Mouse (Mus musculus) embryonic fibroblast, embryonic 13.5 days (primary cell): ENCODE measurements around the gene Mad2l1bp. TPM values are rescaled to one million over a fixed set of nuclear protein-coding genes. Genes with fewer than 3 reads are reported as not detected.
A peak's percentile ranks its signal among the peaks of the same experiment; 100 is the strongest.

ENCODE experiments used
- H3K27ac ChIP-seq: 2 replicates; pipeline ENCODE4 v1.5.1; 2012; ENCODE audit warnings: low read length, control low read depth, inconsistent platforms; ENCODE audit not compliant: insufficient read depth
- H3K4me1 ChIP-seq: 2 replicates; pipeline ENCODE4 v1.6.1; 2011; ENCODE audit warnings: low read length; ENCODE audit not compliant: control insufficient read depth, insufficient read depth
- H3K4me3 ChIP-seq: 2 replicates; pipeline ENCODE4 v1.5.1; 2011; ENCODE audit warnings: mild to moderate bottlenecking, control low read depth, low read length; ENCODE audit not compliant: insufficient read depth
- CTCF ChIP-seq: IDR thresholded peaks from 2 replicates; pipeline ENCODE4 v1.5.1; 2011; ENCODE audit warnings: mild to moderate bottlenecking, control low read depth, low read length, moderate library complexity, borderline replicate concordance; ENCODE audit not compliant: insufficient read depth
- POLR2A ChIP-seq: IDR thresholded peaks from 2 replicates; pipeline ENCODE4 v1.6.1; 2011; ENCODE audit warnings: low read depth, mild to moderate bottlenecking, control low read depth, low read length, moderate library complexity
- polyA plus RNA-seq: library from polyadenylated mRNA; stranded (reverse); fragments of >200 nt; gene quantifications from 2 replicates; pipeline ENCODE4 v1.2.4, GENCODE M21; 2011; ENCODE audit warnings: low read depth; ENCODE audit not compliant: missing spikeins, insufficient read length

Gene Mad2l1bp
- polyA plus RNA-seq, 1 experiment = 14.5 TPM

GRCm38 (mm10) chr17:46129741-46130498 is 23.4 kb downstream of the Mad2l1bp start:
- no peak for TF ChIP-seq POLR2A
- no peak for TF ChIP-seq CTCF
- no peak overlapping the region for H3K4me3 ChIP-seq
- no peaks in the 10 kb centered on the region for H3K4me1 ChIP-seq
- H3K27ac ChIP-seq = 0 out of 2 replicates have a peak overlapping the region, but pooled peaks have one; percentile 3

GRCm38 (mm10) chr17:46127814-46128493 is 25.4 kb downstream of the Mad2l1bp start:
- Histone ChIP-seq H3K4me3 (no peak overlapping the region), H3K27ac (no peak overlapping the region), H3K4me1 (no peaks in the 10 kb centered on the region)
- TF ChIP-seq CTCF (no peak), POLR2A (no peak)

GRCm38 (mm10) chr17:46126608-46127007 is 26.7 kb downstream of the Mad2l1bp start:
- H3K27ac ChIP-seq = no peak overlapping the region
- TF ChIP-seq POLR2A = no peak
- TF ChIP-seq CTCF = no peak
- no peak overlapping the region for H3K4me3 ChIP-seq
- no peaks in the 10 kb centered on the region for H3K4me1 ChIP-seq

GRCm38 (mm10) chr17:46123953-46124700 is 29.2 kb downstream of the Mad2l1bp start:
- TF ChIP-seq CTCF (no peak), POLR2A (no peak)
- no peak overlapping the region for H3K4me3 ChIP-seq
- no peak overlapping the region for H3K27ac ChIP-seq
- no peaks in the 10 kb centered on the region for H3K4me1 ChIP-seq

- TF ChIP-seq CTCF (no peak), POLR2A (no peak)
- Histone ChIP-seq H3K4me3 (no peak overlapping the region), H3K4me1 (no peaks in the 10 kb centered on the region), H3K27ac (no peak overlapping the region)
These were observed 30.1 kb downstream of the Mad2l1bp start for GRCm38 (mm10) chr17:46123285-46123684.

GRCm38 (mm10) chr17:46122791-46123190 is 30.6 kb downstream of the Mad2l1bp start:
- Histone ChIP-seq H3K4me3 (no peak overlapping the region), H3K27ac (no peak overlapping the region), H3K4me1 (no peaks in the 10 kb centered on the region)
- TF ChIP-seq CTCF (no peak), POLR2A (no peak)

GRCm38 (mm10) chr17:46119641-46120040 is 33.7 kb downstream of the Mad2l1bp start:
- Histone ChIP-seq H3K4me1 (no peaks in the 10 kb centered on the region), H3K27ac (no peak overlapping the region), H3K4me3 (no peak overlapping the region)
- TF ChIP-seq CTCF (no peak), POLR2A (no peak)

GRCm38 (mm10) chr17:46118423-46118850 is 34.9 kb downstream of the Mad2l1bp start:
- Histone ChIP-seq H3K27ac (no peak overlapping the region), H3K4me3 (no peak overlapping the region), H3K4me1 (no peaks in the 10 kb centered on the region)
- no peak for TF ChIP-seq POLR2A
- no peak for TF ChIP-seq CTCF

GRCm38 (mm10) chr17:46117623-46118422 is 35.5 kb downstream of the Mad2l1bp start:
- H3K4me1 ChIP-seq = no peaks in the 10 kb centered on the region
- H3K4me3 ChIP-seq = no peak overlapping the region
- TF ChIP-seq CTCF (no peak), POLR2A (no peak)
- H3K27ac ChIP-seq = no peak overlapping the region
